Mouse (Mus musculus): Measurements from ENCODE around the gene Itga9.

The Itga9 gene

DNA sequence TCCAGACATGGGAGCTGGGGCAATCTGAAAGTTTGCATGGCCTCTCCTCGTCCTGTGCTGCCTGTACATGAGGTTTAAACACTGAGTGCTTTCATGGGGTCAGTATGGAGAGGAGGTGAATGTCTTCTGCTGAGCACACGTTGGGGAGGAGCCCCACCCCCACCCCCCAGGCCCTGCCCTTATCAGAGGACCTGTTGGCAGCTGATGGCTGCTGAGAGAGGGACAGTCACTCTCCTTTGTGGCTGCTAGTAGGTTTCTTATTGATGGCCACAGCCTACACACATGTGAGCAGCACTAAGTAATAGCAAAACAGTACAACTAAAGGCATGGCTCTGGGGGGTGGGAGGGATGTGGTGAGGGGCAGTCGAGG lies 215.7 kb downstream of the Itga9 start:
- no peak for DNase-seq (ENCODE audit: low read depth)

GRCm38 (mm10) chr9:118822581-118822980 lies 216.1 kb downstream of the Itga9 start:
- no peak for DNase-seq (ENCODE audit: low read depth)

- DNase-seq (ENCODE audit: low read depth): no peak
Observed at GRCm38 (mm10) chr9:118831080-118831479, 224.6 kb downstream of the Itga9 start.

- DNase-seq (ENCODE audit: low read depth): no peak
Observed at GRCm38 (mm10) chr9:118832533-118832932, 226.0 kb downstream of the Itga9 start.

DNA sequence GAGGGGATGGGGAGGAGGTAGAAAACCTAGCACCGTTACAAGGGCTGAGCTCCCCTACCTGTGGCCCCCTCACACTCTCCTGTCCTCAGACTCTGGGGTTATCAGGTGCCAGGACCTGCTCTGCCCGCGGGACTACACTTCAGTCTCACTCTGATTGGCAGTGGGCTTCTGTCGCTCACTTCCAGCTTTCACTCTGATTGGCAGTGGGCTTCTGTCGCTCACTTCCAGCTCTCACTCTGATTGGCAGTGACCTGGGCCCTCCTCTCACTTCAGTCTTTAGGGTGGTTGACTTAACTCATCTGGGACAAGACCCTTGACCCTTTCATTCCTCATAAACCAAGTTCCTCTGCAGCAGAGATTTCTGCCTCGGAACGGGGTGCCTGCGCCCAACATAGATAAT lies 226.9 kb downstream of the Itga9 start:
- no peak for DNase-seq (ENCODE audit: low read depth)

- DNase-seq (ENCODE audit: low read depth): no peak
Observed at GRCm38 (mm10) chr9:118838910-118839667, 232.6 kb downstream of the Itga9 start.

- DNase-seq (ENCODE audit: low read depth): no peak
Observed at GRCm38 (mm10) chr9:118841247-118841646, 234.8 kb downstream of the Itga9 start.

DNA sequence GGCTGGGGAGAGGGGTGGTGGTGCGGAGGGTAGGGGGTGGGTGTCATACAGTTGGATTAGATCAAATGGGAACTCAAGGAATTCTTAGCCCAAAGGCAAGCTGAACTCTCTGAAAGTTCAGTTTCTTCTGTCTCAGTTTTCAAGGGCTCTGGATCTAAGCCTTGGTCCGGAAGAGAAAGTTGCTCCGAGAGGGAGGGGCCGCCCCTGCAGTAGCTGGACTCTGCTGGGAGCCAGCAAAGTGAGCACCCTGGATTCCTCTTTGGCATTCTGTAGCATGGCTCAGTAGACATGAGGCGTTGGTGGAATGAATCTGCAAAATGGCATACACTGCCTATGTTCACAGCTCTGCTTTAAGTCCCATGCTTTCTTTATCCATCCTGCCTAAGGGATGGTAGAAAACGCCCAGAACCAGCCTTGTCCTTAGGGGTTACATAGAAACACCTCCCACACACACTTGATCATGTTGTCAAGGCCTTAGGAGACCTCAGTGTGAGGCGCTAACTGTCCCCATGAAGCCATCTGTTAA lies 235.5 kb downstream of the Itga9 start:
- no peak for DNase-seq (ENCODE audit: low read depth)

GRCm38 (mm10) chr9:118843711-118844110 lies 237.2 kb downstream of the Itga9 start:
- DNase-seq (ENCODE audit: low read depth): no peak

GRCm38 (mm10) chr9:118845003-118845402 lies 238.5 kb downstream of the Itga9 start:
- DNase-seq (ENCODE audit: low read depth): no peak

DNA sequence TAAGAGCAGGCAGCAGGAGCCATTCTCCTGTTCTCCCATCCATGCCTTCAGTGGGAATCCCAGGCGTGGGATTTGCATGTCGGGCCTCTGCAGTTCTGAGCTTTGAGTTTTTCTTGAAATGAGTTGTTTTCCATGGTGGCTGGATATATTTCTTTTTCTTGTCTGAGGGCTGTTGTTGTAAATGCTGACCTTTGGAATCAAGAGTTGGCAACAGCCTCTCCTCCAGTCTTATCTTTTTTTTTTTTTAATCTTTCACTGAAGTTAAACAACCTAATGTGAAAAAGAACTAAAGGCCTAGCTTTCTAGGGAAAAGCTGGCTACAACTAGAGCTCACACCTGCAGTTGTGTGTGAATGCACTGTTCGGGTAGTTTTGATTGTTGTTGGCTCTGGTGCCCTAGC lies 240.3 kb downstream of the Itga9 start:
- DNase-seq (ENCODE audit: low read depth): no peak

- no peak for DNase-seq (ENCODE audit: low read depth)
Observed at GRCm38 (mm10) chr9:118856665-118857064, 250.2 kb downstream of the Itga9 start.

DNA sequence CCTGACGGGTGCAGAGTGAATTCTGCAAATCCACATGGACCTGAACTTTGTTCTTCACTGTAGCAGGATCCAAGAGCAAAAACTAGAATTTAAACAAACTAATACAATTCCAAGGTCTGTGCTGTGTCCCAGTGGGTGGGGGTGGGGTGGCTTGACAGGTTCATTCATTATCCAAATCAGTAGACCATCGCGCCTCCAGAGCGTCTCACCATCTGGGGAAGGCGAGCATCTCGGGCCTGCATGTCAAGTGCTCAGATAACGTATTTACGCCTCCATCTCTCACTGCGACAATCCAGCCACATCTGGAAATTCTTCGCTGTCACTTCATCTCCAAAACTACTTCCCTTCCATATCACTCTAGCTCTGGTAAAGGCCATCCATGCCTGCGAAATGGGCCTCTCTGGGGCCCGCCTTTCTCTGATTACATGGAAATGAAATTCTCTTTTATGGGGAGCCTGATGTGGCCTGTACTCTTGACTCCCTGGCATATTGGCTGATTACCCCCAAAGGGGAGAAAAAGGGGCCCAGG lies 254.2 kb downstream of the Itga9 start:
- no peak for DNase-seq (ENCODE audit: low read depth)

DNA sequence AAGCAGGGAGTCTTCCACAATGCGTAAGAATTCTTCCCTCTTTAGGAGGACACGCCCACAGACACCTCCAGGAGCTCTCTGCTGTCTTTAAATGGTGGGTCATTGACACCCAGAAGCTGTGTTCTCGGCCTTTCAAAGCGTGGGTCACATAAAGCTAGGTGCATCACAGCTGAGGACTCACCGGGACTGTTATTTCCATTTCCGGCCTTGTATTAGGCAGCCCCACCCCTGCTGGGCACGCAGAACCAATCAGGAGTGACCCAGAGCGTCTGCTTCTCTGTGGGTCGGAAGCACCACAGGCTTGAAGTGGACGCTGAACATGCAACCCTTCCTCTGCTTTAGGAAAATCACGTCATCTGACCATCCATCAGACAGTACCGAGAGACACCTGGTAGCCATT lies 255.7 kb downstream of the Itga9 start:
- DNase-seq (ENCODE audit: low read depth): no peak

- no peak for DNase-seq (ENCODE audit: low read depth)
Observed at GRCm38 (mm10) chr9:118862852-118863260, 256.4 kb downstream of the Itga9 start.

- no peak for DNase-seq (ENCODE audit: low read depth)
Observed at GRCm38 (mm10) chr9:118863528-118863927, 257.0 kb downstream of the Itga9 start.

DNA sequence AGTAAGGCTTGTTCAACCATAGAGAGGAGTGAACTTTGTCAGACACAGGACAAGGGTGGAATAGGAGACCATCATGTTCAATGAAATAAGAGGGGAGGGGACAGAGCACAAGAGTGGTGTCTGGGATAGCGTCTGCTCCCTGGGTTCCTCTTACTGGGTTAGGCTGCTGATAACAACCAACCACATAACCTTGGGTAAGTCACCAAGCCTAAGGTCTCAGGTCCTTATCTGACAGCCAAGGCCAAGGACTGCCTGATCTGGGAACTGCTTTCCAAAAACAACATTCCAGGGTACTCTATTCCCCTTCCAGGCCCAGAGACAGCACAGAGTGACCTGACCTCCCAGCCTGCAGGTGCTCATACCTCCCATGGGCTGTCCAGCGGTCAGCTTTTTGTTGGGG lies 260.5 kb downstream of the Itga9 start:
- no peak for DNase-seq (ENCODE audit: low read depth)

DNA sequence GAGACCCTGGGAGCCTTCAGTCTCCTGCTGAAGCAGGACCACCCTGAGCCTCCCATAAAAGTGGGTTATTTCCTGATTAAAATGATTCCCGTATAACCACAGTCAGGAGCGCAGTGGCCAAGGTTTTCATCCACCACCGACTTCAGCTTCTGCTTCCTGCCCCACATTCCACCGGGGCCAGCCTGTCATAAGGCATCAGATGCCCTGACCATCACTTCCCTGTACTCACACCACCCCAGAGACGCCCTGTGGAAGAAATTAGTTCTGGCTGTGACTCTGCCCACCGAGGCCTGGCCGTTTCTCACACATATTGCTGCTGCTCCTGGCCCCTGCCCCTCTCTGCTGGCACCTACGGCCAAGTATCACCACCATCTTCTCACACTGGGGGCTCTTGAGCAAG lies 261.4 kb downstream of the Itga9 start:
- DNase-seq (ENCODE audit: low read depth): no peak

DNA sequence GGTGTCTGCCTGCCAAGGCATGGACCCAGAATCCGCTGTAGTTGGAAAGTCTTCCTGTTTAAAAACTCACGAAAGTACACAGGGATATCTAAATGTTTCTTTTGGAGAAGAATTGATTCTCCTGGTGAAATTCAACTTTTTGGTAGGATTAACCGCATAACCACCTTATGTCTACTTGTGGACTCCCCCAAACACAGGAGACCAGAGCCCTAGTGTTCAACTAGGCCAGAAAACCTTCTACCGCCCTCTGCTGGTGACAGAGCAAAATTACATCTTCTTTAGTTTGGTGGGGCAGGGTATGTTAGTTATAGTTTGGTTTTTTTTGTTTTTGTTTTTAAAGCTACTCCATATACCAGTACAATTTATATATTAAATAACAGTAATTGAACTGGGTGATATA lies 264.6 kb downstream of the Itga9 start:
- peak; percentile 25 for DNase-seq (ENCODE audit: low read depth)

DNA sequence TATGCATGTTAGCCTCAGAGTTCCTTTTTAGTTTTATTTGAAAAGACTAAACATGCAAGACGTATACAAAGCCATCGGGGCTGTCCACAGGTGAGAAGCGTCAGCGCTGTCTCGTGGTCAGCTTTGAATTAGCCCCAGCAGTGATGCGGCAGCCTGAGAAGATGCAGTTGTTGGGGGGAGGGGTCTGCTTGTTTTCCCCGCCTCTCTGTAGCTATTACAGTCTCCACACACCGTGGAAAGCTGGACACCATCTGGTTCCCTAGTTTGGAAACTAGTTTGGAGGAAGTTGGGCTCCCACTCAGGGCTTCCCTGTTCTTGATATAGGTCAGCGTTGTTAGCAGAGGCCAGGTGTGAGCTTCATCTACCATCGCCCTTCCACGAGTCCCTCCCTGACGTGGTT lies 266.5 kb downstream of the Itga9 start:
- no peak for DNase-seq (ENCODE audit: low read depth)

GRCm38 (mm10) chr9:118873596-118873995 lies 267.1 kb downstream of the Itga9 start:
- no peak for DNase-seq (ENCODE audit: low read depth)

GRCm38 (mm10) chr9:118875705-118876104 lies 269.2 kb downstream of the Itga9 start:
- DNase-seq (ENCODE audit: low read depth): no peak

DNA sequence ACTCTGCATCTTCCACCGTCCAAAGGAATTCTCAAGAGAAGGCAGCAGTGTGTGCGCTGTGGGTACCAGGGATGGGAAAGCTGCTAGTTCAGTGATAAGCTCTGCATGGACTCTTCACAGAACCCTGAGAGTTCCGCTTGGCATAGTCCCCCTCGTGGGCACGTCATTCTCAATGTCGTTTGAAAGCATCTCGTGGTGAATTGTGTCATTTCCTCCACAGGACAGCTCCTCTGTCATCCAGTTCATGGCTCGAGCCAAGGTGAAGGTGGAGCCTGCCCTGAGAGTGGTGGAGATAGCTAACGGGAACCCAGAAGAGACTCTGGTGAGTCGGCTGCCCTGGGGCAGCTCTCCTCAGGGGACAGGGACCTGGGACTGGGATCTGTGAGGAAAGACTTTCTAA lies 270.4 kb downstream of the Itga9 start:
- DNase-seq (ENCODE audit: low read depth): no peak

Measured in c-Kit-positive CD71-positive TER-119-negative erythroid progenitor cells, embryonic 14.5 days (primary cell).